Mouse (Mus musculus) stomach, postnatal 0 days (tissue): ENCODE measurements around the gene Six2. TPM values are rescaled to one million over a fixed set of nuclear protein-coding genes. Genes with fewer than 3 reads are reported as not detected.

Experiments used
- ATAC-seq: fragments of 200-750 bp; cut with Nextera tagmentation; 2 replicates; pipeline ENCODE4 v1.8.0; 2017; ENCODE audit not compliant: low FRiP score, low TSS enrichment
- DNase-seq: peaks from one replicate; pipeline ENCODE4 v3.0.0-alpha.2; 2016; ENCODE audit warnings: low spot score
- H3K27ac ChIP-seq: fragments of 300-500 bp; sonication (generic); replicated peaks from 2 replicates; pipeline ENCODE4 v1.5.1; 2014; ENCODE audit warnings: mild to moderate bottlenecking, control low read depth
- H3K27me3 ChIP-seq: fragments of 300-500 bp; sonication (generic); 2 replicates; pipeline ENCODE4 v1.6.1; 2014; ENCODE audit warnings: low read length; ENCODE audit not compliant: control insufficient read depth, insufficient read depth
- H3K36me3 ChIP-seq: fragments of 300-500 bp; sonication (generic); 2 replicates; pipeline ENCODE4 v1.6.1; 2014; ENCODE audit warnings: low read length, mixed read lengths; ENCODE audit not compliant: control insufficient read depth, insufficient read depth
- H3K4me1 ChIP-seq: fragments of 300-500 bp; sonication (generic); replicated peaks from 2 replicates; pipeline ENCODE4 v1.6.1; 2014; ENCODE audit warnings: antibody characterized with exemption; ENCODE audit not compliant: control insufficient read depth, insufficient read depth
- H3K4me2 ChIP-seq: fragments of 300-500 bp; sonication (generic); replicated peaks from 2 replicates; pipeline ENCODE4 v1.6.1; 2014; ENCODE audit warnings: low read depth, mild to moderate bottlenecking, control low read depth, moderate library complexity
- H3K4me3 ChIP-seq: fragments of 300-500 bp; sonication (generic); 2 replicates; pipeline ENCODE4 v1.5.1; 2014; ENCODE audit warnings: low read depth, low read length, control low read depth
- H3K9ac ChIP-seq: fragments of 300-500 bp; sonication (generic); 2 replicates; pipeline ENCODE4 v1.6.1; 2014; ENCODE audit warnings: mild to moderate bottlenecking, low read length, control low read depth, mixed read lengths
- H3K9me3 ChIP-seq: fragments of 300-500 bp; sonication (generic); 2 replicates; pipeline ENCODE4 v1.6.1; 2016; ENCODE audit warnings: low read length; ENCODE audit not compliant: control insufficient read depth
- CTCF ChIP-seq: IDR thresholded peaks from 2 replicates; pipeline ENCODE4 v1.5.1; 2016; ENCODE audit warnings: antibody characterized with exemption, low read depth, mild to moderate bottlenecking, moderate library complexity
- EP300 ChIP-seq: optimal IDR thresholded peaks from 2 replicates; pipeline ENCODE3; 2016; ENCODE audit warnings: antibody characterized with exemption
- WGBS: fragments of 180-500 bp; shearing (Covaris S2); extraction: QIAGEN DNeasy Blood & Tissue Kit; methylation state at CpG from one replicate; pipeline ENCODE4 v1.1.7; 2014; 5-methylcytosine and 5-hydroxymethylcytosine counted together
- polyA plus RNA-seq: library from polyadenylated mRNA; unstranded; fragments of >200 nt; fragmentation: Nextera tagmentation; extraction: Ambion mirVana; gene quantifications from 2 replicates; pipeline ENCODE4 v1.2.1, GENCODE M21; 2015

Gene Six2
- polyA plus RNA-seq, 1 experiment from 2014 or later: 2.6 TPM

- TF ChIP-seq CTCF (peak; percentile 60), EP300 (no peak)
- peak; percentile 58 for DNase-seq
- Histone ChIP-seq H3K9ac (peak overlapping the region; percentile 49), H3K4me1 (no peaks in the 10 kb centered on the region), H3K27ac (peak overlapping the region; percentile 83), H3K9me3 (no peaks in the 10 kb centered on the region), H3K27me3 (peaks cover 8% of the 10 kb centered on the region), H3K4me2 (peak overlapping the region; percentile 60), H3K4me3 (peak overlapping the region; percentile 51), H3K36me3 (no peaks in the 10 kb centered on the region; the same call in 1 of the 2 replicates)
- peak; percentile 32; the same call in 1 of the 2 replicates for ATAC-seq
- 3% methylated on average over 35 of the region's 35 CpGs for WGBS
These were observed 1.1 kb upstream of the Six2 start for GRCm38 (mm10) chr17:85688911-85689806.

GRCm38 (mm10) chr17:85687421-85688235, 446 bp downstream of the Six2 start:
- TF ChIP-seq EP300 (no peak), CTCF (no peak)
- Histone ChIP-seq H3K4me2 (peak overlapping the region; percentile 60), H3K27me3 (peaks cover 8% of the 10 kb centered on the region), H3K9me3 (no peaks in the 10 kb centered on the region), H3K36me3 (no peaks in the 10 kb centered on the region; the same call in 1 of the 2 replicates), H3K9ac (peak overlapping the region; percentile 68), H3K27ac (peak overlapping the region; percentile 83), H3K4me3 (peak overlapping the region; percentile 51), H3K4me1 (no peaks in the 10 kb centered on the region)
- ATAC-seq (no peak), DNase-seq (no peak)
- WGBS: under 1% methylated on average over 87 of the region's 109 CpGs

DNA sequence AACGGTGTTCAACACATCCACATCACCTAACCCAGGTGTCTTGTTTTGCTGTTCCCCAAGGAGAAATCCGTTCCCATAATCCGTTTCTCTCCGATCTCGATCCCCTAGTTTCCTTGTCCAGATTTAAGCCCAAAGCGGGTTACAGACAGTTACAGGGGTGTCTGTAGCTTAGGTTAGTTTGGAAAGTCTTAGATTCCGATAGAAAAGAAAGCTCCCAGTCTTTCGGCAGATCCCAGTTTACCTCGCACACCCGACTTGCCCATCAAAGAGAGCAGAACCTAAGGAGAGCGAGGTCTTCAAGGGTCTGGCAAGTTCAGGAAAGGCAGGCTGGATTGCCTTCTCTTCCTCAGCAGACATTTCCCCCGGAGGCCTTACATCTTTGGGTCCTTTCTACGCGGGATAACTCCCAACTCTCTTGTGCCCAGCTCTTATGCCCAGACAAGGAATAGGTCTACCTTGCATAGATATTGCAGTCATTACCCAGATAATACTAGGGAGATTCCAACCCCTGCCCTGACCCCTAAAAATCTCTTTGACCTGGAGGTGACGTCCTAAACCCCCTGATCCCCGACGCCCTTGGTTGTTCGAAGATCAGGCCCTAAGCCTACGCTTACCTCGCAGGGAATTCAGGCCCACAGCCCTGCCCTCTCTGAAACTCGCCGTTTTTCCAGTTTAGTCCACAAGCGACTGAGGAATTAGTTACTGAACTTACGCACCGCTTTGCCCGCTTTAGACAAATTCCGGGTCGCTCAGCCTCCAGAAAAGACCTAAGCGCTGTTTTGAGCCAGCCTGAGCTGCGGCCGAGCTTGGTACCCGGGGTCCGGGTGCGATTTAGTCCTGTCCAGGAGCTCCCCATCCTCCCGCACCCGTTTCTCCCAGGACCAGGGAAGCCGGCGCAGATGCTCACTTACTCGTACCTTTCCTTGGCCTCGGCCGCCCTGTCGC, 1.3 kb downstream of the Six2 start:
- H3K4me3 ChIP-seq: peak overlapping the region; percentile 51
- H3K27ac ChIP-seq: peak overlapping the region; percentile 83
- no peaks in the 10 kb centered on the region for H3K4me1 ChIP-seq
- 10% methylated on average over 42 of the region's 42 CpGs for WGBS
- ATAC-seq (no peak), DNase-seq (no peak)
- H3K27me3 ChIP-seq: peaks cover 5% of the 10 kb centered on the region
- H3K4me2 ChIP-seq: peak overlapping the region; percentile 60
- no peaks in the 10 kb centered on the region; the same call in 1 of the 2 replicates for H3K36me3 ChIP-seq
- no peaks in the 10 kb centered on the region for H3K9me3 ChIP-seq
- peak overlapping the region; percentile 68 for H3K9ac ChIP-seq
- TF ChIP-seq CTCF (no peak), EP300 (no peak)

GRCm38 (mm10) chr17:85685689-85686281, 2.3 kb downstream of the Six2 start:
- peak overlapping the region; percentile 68 for H3K9ac ChIP-seq
- peak overlapping the region; percentile 60 for H3K4me2 ChIP-seq
- no peaks in the 10 kb centered on the region; the same call in 1 of the 2 replicates for H3K36me3 ChIP-seq
- H3K27me3 ChIP-seq: peaks cover 3% of the 10 kb centered on the region
- 22% methylated on average over 11 of the region's 11 CpGs for WGBS
- peak overlapping the region; percentile 51 for H3K4me3 ChIP-seq
- no peak for ATAC-seq
- no peak for DNase-seq
- H3K27ac ChIP-seq: no peak overlapping the region; the same call in 1 of the 2 replicates
- H3K4me1 ChIP-seq: no peaks in the 10 kb centered on the region
- no peak for TF ChIP-seq CTCF
- H3K9me3 ChIP-seq: no peaks in the 10 kb centered on the region
